8 mouse cellular contexts compared by ENCODE assay signal in genomic region chr5:108448785-108449668, GRCm38 (mm10). TPM values are rescaled to one million over a fixed set of nuclear protein-coding genes. Genes with fewer than 3 reads are reported as not detected.
DNase-seq lines count a peak whose midpoint lies in the region; ATAC-seq and TF ChIP-seq lines count a peak whose summit lies in the region.

Mfsd7a (minus strand) TSS chr5:108448891.

- no peaks in the 10 kb centered on the region for H3K36me3 ChIP-seq in heart, embryonic 15.5 days
- no peaks in the 10 kb centered on the region for H3K36me3 ChIP-seq in macrophage (ENCODE audit: inconsistent target)
- H3K36me3 ChIP-seq in small intestine, adult 2 months (ENCODE audit: control insufficient read depth, insufficient read depth, low read length) = no peaks in the 10 kb centered on the region

- peak within 1 kb of the TSS; percentile 74 for H3K4me2 ChIP-seq in heart, embryonic 15.5 days

- H3K9ac ChIP-seq in heart, embryonic 15.5 days = peak within 1 kb of the TSS; percentile 20

- no peaks in the 10 kb centered on the region for H3K79me2 ChIP-seq in macrophage (ENCODE audit: inconsistent target)

- DNase-seq in spleen, postnatal 10 days (ENCODE audit: low spot score in 2 of 2) = peak; percentile 31 to 72
- no peak for DNase-seq in spleen, adult 12 weeks (ENCODE audit: low spot score)
- DNase-seq in kidney, postnatal 14 days = peak; percentile 86

- H3K27me3 ChIP-seq in heart, embryonic 15.5 days = no peaks in the 10 kb centered on the region
- no peaks in the 10 kb centered on the region for H3K27me3 ChIP-seq in small intestine, adult 2 months (ENCODE audit: control insufficient read depth, insufficient read depth, low read length)

- peak; percentile 84 for ATAC-seq in erythroid progenitor cell, adult 5-6 weeks (replicated peaks; ENCODE audit: low FRiP score, poor library complexity, severe bottlenecking)
- ATAC-seq in heart, embryonic 15.5 days (replicated peaks; ENCODE audit: insufficient number of reproducible peaks, insufficient read depth, low FRiP score, low read depth) = peak; percentile 86
- ATAC-seq in CD4-positive, CD25-positive, alpha-beta regulatory T cell, adult 4 months = no peak

- H3K9me3 ChIP-seq in heart, embryonic 15.5 days (replicated peaks) = no peaks in the 10 kb centered on the region

- peak within 1 kb of the TSS; percentile 35; the same call in 1 of the 2 replicates for H3K27ac ChIP-seq in heart, embryonic 15.5 days
- H3K27ac ChIP-seq in macrophage = peak within 1 kb of the TSS; percentile 51
- H3K27ac ChIP-seq in small intestine, adult 2 months (ENCODE audit: insufficient read depth, low read depth, low read length) = peak within 1 kb of the TSS; percentile 79

- no peak for TF ChIP-seq CTCF in small intestine, adult 2 months (IDR thresholded peaks at IDR 0.05; ENCODE audit: extremely low read depth, insufficient read length, insufficient replicate concordance, low read depth, low read length)

- no peak; the same call in 1 of the 2 replicates for TF ChIP-seq POLR2A in small intestine, adult 2 months (IDR thresholded peaks at IDR 0.05; ENCODE audit: low read depth, low read length)

- 10% methylated on average over 24 of the region's 24 CpGs for WGBS in heart, embryonic 15.5 days
- 13% methylated on average over 21 of the region's 24 CpGs for WGBS in macrophage (ENCODE audit: missing documents)
- WGBS in small intestine, adult 2 months = 5% methylated on average over 24 of the region's 24 CpGs

- H3K4me1 ChIP-seq in heart, embryonic 15.5 days (replicated peaks) = peaks cover 14% of the 10 kb centered on the region
- peaks cover 32% of the 10 kb centered on the region for H3K4me1 ChIP-seq in small intestine, adult 2 months (ENCODE audit: control insufficient read depth, insufficient read depth, insufficient read length, low read length)

- H3K4me3 ChIP-seq in heart, embryonic 15.5 days = peak within 1 kb of the TSS; percentile 49
- H3K4me3 ChIP-seq in macrophage (ENCODE audit: inconsistent target) = peak within 1 kb of the TSS; percentile 42
- H3K4me3 ChIP-seq in small intestine, adult 2 months (ENCODE audit: low read depth, low read length) = peak within 1 kb of the TSS; percentile 69

RNA-seq across cellular contexts. Expression of gene Mfsd7a, which starts in this region (rescaled TPM):
- not detected in 2 replicates for total RNA-seq in erythroid progenitor cell, adult 5-6 weeks (2015; ENCODE audit: low replicate concordance)
- total RNA-seq in erythroid progenitor cell, adult 5-6 weeks (2017; ENCODE audit: low replicate concordance) = 1.0 TPM in 1 of 2 replicates, not detected in the other
- 0.35 and 0.43 TPM in 2 replicates for polyA plus RNA-seq in heart, embryonic 15.5 days (2015; fragmentation: Nextera tagmentation; extraction: Ambion mirVana)
- total RNA-seq in macrophage (2018; cell fraction: chromatin; rRNA removed) = 100 to 1,000 TPM in 16 of 26 experiments, 10 to 100 TPM in 10; 34.5 to 374 (median 136) TPM
- 10 to 100 TPM in 13 of 26 experiments, 1 to 10 TPM in 13; 2.3 to 23.1 (median 9.9) TPM for total RNA-seq in macrophage (2018; cell fraction: cytosol; rRNA removed)
- total RNA-seq in macrophage (2018; cell fraction: nucleus; rRNA removed) = 100 to 1,000 TPM in 11 of 26 experiments, 10 to 100 TPM in 15; 16.1 to 299 (median 87.6) TPM
- 2.4 to 8.0 TPM (median 3.1 TPM) in 3 replicates for polyA plus RNA-seq in macrophage (2018)
- 4.0 and 12.8 TPM in 2 replicates for polyA plus RNA-seq in small intestine, adult 2 months (2012; rRNA removed)
- not detected for polyA plus RNA-seq in CD4-positive, CD25-positive, alpha-beta regulatory T cell, adult 4 months (2017; shearing (Covaris generic))

Comparison
In these comparisons a context has a peak if more than half of its experiments do, and no peak if none do; other contexts are left out.
1. Peak in ATAC-seq, H3K4me3 ChIP-seq, H3K27ac ChIP-seq, H3K9ac ChIP-seq and H3K4me2 ChIP-seq in heart, embryonic 15.5 days; RNA of the gene not detected or under 1 TPM.